Mouse (Mus musculus): ENCODE data around the gene Hand2. TPM values are rescaled to one million over a fixed set of nuclear protein-coding genes. Genes with fewer than 3 reads are reported as not detected.

Hand2 gene
- polyA plus RNA-seq, 1 experiment from 2014 or later, result 0.16 TPM

- H3K4me1 ChIP-seq (ENCODE audit: insufficient read depth), result no peaks in the 10 kb centered on the region; the same call in 1 of the 2 replicates
- H3K27me3 ChIP-seq (ENCODE audit: insufficient read depth, low read length), result peaks cover 95% of the 10 kb centered on the region
- 1% methylated on average over 19 of the region's 19 CpGs for WGBS
- no peak for TF ChIP-seq CTCF (IDR thresholded peaks at IDR 0.05; ENCODE audit: low read depth)
- peak; percentile 50 for ATAC-seq (ENCODE audit: insufficient read depth)
- no peak overlapping the region for H3K9ac ChIP-seq
- H3K27ac ChIP-seq (ENCODE audit: low read depth), result peak overlapping the region; percentile 42; the same call in 1 of the 2 replicates
- H3K9me3 ChIP-seq (ENCODE audit: low read depth, low read length), result no peaks in the 10 kb centered on the region
- H3K36me3 ChIP-seq (ENCODE audit: insufficient read depth), result no peaks in the 10 kb centered on the region
- DNase-seq, result no peak
- H3K4me3 ChIP-seq (ENCODE audit: low read depth, low read length), result peak overlapping the region; percentile 24
- H3K4me2 ChIP-seq, result peak overlapping the region; percentile 59
These were observed 8.2 kb downstream of the Hand2 start for GRCm38 (mm10) chr8:57328931-57329341.

- Histone ChIP-seq H3K4me1 (ENCODE audit: insufficient read depth) (no peaks in the 10 kb centered on the region; the same call in 1 of the 2 replicates), H3K9ac (no peak overlapping the region), H3K4me2 (no peak overlapping the region), H3K36me3 (ENCODE audit: insufficient read depth) (no peaks in the 10 kb centered on the region), H3K27me3 (ENCODE audit: insufficient read depth, low read length) (peaks cover 96% of the 10 kb centered on the region), H3K4me3 (ENCODE audit: low read depth, low read length) (no peak overlapping the region), H3K9me3 (ENCODE audit: low read depth, low read length) (no peaks in the 10 kb centered on the region), H3K27ac (ENCODE audit: low read depth) (no peak overlapping the region)
- no peak for TF ChIP-seq CTCF (IDR thresholded peaks at IDR 0.05; ENCODE audit: low read depth)
- no peak for ATAC-seq (ENCODE audit: insufficient read depth)
- DNase-seq, result no peak
- 16% methylated on average over 2 of the region's 2 CpGs for WGBS
These were observed 9.3 kb downstream of the Hand2 start for GRCm38 (mm10) chr8:57330106-57330505.

DNA sequence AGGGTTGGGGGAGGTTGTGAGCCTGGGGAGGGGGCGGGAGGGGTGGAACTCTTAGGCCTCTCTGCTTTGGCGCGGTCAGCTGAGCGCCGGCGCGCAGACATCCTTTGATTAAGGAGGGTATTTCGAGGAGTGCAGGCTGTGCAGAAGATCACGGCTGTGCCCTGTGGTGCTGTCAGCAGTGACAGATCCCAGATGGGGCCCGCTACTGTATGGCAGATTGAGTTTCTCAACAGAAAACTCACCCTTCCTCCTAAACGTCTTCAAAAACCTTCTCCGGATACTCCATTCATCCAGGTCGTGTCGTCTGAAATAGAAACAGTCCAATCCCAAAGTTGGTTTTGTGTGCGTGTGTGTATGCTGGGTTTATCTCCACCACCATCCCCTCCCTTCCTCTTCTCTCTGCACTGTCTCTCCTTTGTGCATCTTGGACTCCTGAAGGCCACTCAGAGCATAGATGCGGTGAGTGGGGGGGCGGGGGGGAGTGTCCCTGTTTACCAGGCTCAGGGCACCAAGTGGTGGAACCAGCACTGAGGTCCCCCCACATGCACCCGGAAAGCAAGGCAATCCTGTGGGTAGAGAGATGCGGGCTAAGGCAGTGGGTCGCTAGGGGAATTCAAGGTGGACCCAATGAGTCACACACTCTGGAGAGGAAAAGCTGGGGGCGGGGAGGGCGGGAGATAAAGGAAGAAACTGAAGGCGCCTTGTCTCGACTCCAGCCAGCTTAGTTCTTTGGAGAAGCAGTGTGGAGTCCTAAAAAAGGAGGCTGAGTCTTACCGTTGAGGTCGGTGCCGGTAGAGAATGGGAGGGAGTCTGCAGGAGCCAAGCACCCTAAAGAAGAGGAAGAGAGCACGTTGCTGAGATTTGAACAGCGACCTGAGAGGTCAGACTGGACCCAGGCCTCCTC is 11.2 kb downstream of the Hand2 start:
- ATAC-seq (ENCODE audit: insufficient read depth) (no peak), DNase-seq (no peak)
- Histone ChIP-seq H3K4me3 (ENCODE audit: low read depth, low read length) (peak overlapping the region; percentile 12; the same call in 1 of the 2 replicates), H3K36me3 (ENCODE audit: insufficient read depth) (no peaks in the 10 kb centered on the region), H3K9ac (no peak overlapping the region), H3K9me3 (ENCODE audit: low read depth, low read length) (no peaks in the 10 kb centered on the region), H3K4me2 (peak overlapping the region; percentile 5; the same call in 1 of the 2 replicates), H3K4me1 (ENCODE audit: insufficient read depth) (no peaks in the 10 kb centered on the region; the same call in 1 of the 2 replicates), H3K27me3 (ENCODE audit: insufficient read depth, low read length) (peaks cover 96% of the 10 kb centered on the region), H3K27ac (ENCODE audit: low read depth) (peak overlapping the region; percentile 38; the same call in 1 of the 2 replicates)
- WGBS, result 2% methylated on average over 29 of the region's 29 CpGs
- no peak for TF ChIP-seq CTCF (IDR thresholded peaks at IDR 0.05; ENCODE audit: low read depth)

DNA sequence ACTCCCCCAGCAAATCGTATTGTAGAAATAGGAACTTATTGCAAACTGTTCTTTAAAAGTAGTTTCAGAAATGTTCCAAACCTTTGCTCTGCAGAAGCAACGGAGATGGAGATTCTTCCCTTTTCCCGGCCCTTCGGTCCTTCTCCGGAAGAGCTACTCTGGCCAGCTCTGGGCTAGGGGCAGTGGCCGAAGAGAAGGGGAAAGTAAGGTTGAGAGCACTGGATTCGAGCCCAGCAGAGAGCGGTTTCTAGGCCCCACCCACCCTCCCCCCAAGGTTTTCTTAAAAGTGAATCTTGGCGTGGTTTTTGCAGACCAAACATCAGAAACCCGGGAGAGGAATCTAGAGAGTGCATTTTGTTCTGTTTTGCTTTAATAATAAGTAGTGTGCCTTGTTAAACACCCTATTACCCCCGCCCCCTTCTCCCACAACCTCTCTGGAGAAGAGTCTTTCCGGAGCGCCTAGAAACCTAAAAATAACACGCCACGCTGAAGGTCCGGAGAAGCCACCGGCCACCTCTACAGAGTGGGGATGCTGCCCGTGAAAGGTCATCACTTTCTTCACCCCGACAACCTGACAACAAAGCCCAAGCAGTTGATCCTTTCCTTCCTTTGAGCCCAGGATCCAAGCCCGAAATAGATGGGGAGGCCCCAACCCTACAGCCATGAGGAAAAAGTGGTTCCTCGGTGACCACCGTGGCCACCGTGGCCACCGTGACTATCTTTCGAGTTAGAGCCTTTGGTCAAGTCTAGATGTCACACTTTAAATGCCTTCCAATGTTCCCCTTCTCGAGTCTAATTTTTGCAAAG is 12.1 kb downstream of the Hand2 start:
- DNase-seq, result no peak
- Histone ChIP-seq H3K36me3 (ENCODE audit: insufficient read depth) (no peaks in the 10 kb centered on the region), H3K27ac (ENCODE audit: low read depth) (peak overlapping the region; percentile 38; the same call in 1 of the 2 replicates), H3K27me3 (ENCODE audit: insufficient read depth, low read length) (peaks cover 95% of the 10 kb centered on the region), H3K9ac (no peak overlapping the region), H3K4me2 (peak overlapping the region; percentile 45; the same call in 1 of the 2 replicates), H3K4me3 (ENCODE audit: low read depth, low read length) (peak overlapping the region; percentile 12; the same call in 1 of the 2 replicates), H3K4me1 (ENCODE audit: insufficient read depth) (no peaks in the 10 kb centered on the region; the same call in 1 of the 2 replicates), H3K9me3 (ENCODE audit: low read depth, low read length) (no peaks in the 10 kb centered on the region)
- ATAC-seq (ENCODE audit: insufficient read depth), result no peak
- no peak for TF ChIP-seq CTCF (IDR thresholded peaks at IDR 0.05; ENCODE audit: low read depth)
- WGBS, result 2% methylated on average over 26 of the region's 26 CpGs

DNA sequence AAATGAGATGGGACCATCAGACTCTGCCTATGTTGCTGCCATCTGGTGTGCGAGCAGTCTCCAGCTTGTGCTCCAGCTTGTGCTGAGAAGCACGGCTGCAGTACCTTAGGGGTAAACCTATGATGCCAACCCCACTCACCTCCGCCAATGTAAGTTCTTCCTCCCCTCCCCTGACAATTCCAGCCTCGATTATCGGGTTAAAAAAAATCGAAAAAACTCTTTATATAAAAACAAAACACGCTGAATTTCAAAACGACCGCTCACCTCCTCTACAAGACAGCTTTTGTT is 12.6 kb downstream of the Hand2 start:
- H3K9ac ChIP-seq, result no peak overlapping the region
- DNase-seq (peak; percentile 62), ATAC-seq (ENCODE audit: insufficient read depth) (no peak)
- peak; percentile 35; the same call in 1 of the 2 replicates for TF ChIP-seq CTCF (IDR thresholded peaks at IDR 0.05; ENCODE audit: low read depth)
- 0 out of 2 replicates have a peak overlapping the region, but pooled peaks have one; percentile 12 for H3K4me3 ChIP-seq (ENCODE audit: low read depth, low read length)
- peak overlapping the region; percentile 45 for H3K4me2 ChIP-seq
- H3K27me3 ChIP-seq (ENCODE audit: insufficient read depth, low read length), result peaks cover 90% of the 10 kb centered on the region
- peak overlapping the region; percentile 46; the same call in 1 of the 2 replicates for H3K27ac ChIP-seq (ENCODE audit: low read depth)
- no peaks in the 10 kb centered on the region for H3K9me3 ChIP-seq (ENCODE audit: low read depth, low read length)
- no peaks in the 10 kb centered on the region for H3K4me1 ChIP-seq (ENCODE audit: insufficient read depth)
- H3K36me3 ChIP-seq (ENCODE audit: insufficient read depth), result no peaks in the 10 kb centered on the region
- 3% methylated on average over 9 of the region's 9 CpGs for WGBS

- under 1% methylated on average over 41 of the region's 41 CpGs for WGBS
- DNase-seq (peak; percentile 52), ATAC-seq (ENCODE audit: insufficient read depth) (no peak; the same call in 1 of the 2 replicates)
- no peak overlapping the region for H3K9ac ChIP-seq
- H3K27ac ChIP-seq (ENCODE audit: low read depth), result peak overlapping the region; percentile 46; the same call in 1 of the 2 replicates
- TF ChIP-seq CTCF (IDR thresholded peaks at IDR 0.05; ENCODE audit: low read depth), result no peak
- peaks cover 90% of the 10 kb centered on the region for H3K27me3 ChIP-seq (ENCODE audit: insufficient read depth, low read length)
- no peaks in the 10 kb centered on the region for H3K36me3 ChIP-seq (ENCODE audit: insufficient read depth)
- H3K4me2 ChIP-seq, result peak overlapping the region; percentile 45
- 0 out of 2 replicates have a peak overlapping the region, but pooled peaks have one; percentile 12 for H3K4me3 ChIP-seq (ENCODE audit: low read depth, low read length)
- H3K4me1 ChIP-seq (ENCODE audit: insufficient read depth), result no peaks in the 10 kb centered on the region
- H3K9me3 ChIP-seq (ENCODE audit: low read depth, low read length), result no peaks in the 10 kb centered on the region
These were observed 13.2 kb downstream of the Hand2 start for GRCm38 (mm10) chr8:57333795-57334551.

All from lung, embryonic 14.5 days (tissue).